Comparison of ENCODE assay signal across 27 mouse cellular contexts in the genomic region with DNA sequence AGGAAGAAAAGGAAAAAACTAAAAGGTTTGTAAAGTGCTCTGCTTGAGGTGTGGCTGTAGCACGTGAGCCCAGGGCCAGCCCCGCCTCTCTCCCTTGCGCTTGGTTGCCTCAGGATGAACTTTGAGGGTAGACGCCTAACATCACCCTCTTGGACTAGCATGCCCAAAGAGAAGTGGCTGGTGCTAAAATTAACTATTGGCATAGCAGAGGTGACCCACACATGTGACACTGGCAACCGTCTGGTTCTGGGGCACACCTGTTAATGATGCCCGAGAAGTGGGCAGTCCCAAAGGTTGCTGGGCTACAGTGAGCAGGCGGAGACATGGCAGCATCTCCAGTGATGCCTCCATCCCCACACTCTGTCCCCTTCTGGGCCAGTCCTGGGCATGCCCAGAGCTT. TPM values are rescaled to one million over a fixed set of nuclear protein-coding genes. Genes with fewer than 3 reads are reported as not detected.
DNase-seq lines count a peak whose midpoint lies in the region; ATAC-seq and TF ChIP-seq lines count a peak whose summit lies in the region.
"Had no signal": no experiment of that assay in that cellular context is flagged by ENCODE, and none has a peak within 500 bp of the region (broad histone marks: within the 10 kb centered on the region; RNA-seq: fewer than 3 reads in every experiment).

No protein-coding gene starts in this region.

- intact Hi-C loops in heart, adult 2 months (cut with DNase I), result no loop called here
- intact Hi-C loops in heart, postnatal 25 days (cut with DNase I), result no loop called here

- H3K4me1 ChIP-seq in heart, adult 2 months (ENCODE audit: control insufficient read depth, insufficient read depth, low read length), result peaks cover 3% of the 10 kb centered on the region
- no peaks in the 10 kb centered on the region; the same call in 1 of the 2 replicates for H3K4me1 ChIP-seq in liver, adult 2 months (ENCODE audit: control insufficient read depth, insufficient read depth, low read length)
- H3K4me1 ChIP-seq in liver, postnatal 0 days (ENCODE audit: insufficient read depth), result peaks cover 7% of the 10 kb centered on the region
- H3K4me1 ChIP-seq in cerebellum, adult 2 months (ENCODE audit: control insufficient read depth, insufficient read depth, low read length), result peaks cover 15% of the 10 kb centered on the region

- peak overlapping the region; percentile 43; the same call in 1 of the 2 replicates for H3K27ac ChIP-seq in heart, adult 2 months
- H3K27ac ChIP-seq in liver, adult 2 months (replicated peaks; ENCODE audit: insufficient read depth, low read depth, low read length), result no peak overlapping the region
- H3K27ac ChIP-seq in liver, postnatal 0 days (ENCODE audit: low read depth), result no peak overlapping the region
- H3K27ac ChIP-seq in cerebellum, adult 2 months (ENCODE audit: insufficient read depth, low read length), result no peak overlapping the region
- H3K27ac ChIP-seq: limb, embryonic 15.5 days; neural tube, embryonic 15.5 days had no signal

- no peak for ATAC-seq in liver, postnatal 0 days
- ATAC-seq: forebrain, embryonic 16.5 days; hindbrain, embryonic 16.5 days; intestine, embryonic 16.5 days; midbrain, embryonic 16.5 days; Patski had no signal

- TF ChIP-seq CTCF in heart, adult 2 months (IDR thresholded peaks at IDR 0.05), result no peak
- no peak for TF ChIP-seq CTCF in liver, adult 2 months (IDR thresholded peaks at IDR 0.05; ENCODE audit: low read depth, low read length)
- TF ChIP-seq CTCF in liver, postnatal 0 days (IDR thresholded peaks at IDR 0.05; ENCODE audit: low read depth), result no peak
- no peak for TF ChIP-seq CTCF in cerebellum, adult 2 months (IDR thresholded peaks at IDR 0.05; ENCODE audit: borderline replicate concordance, insufficient read depth, low read depth, low read length)

- H3K79me2 ChIP-seq in heart, adult 2 months (replicated peaks; ENCODE audit: control insufficient read depth, insufficient read depth, low read length), result no peaks in the 10 kb centered on the region
- H3K79me2 ChIP-seq in liver, adult 2 months (ENCODE audit: control insufficient read depth, insufficient read depth, low read length), result no peaks in the 10 kb centered on the region

- no peak overlapping the region for H3K4me2 ChIP-seq in liver, postnatal 0 days (ENCODE audit: low read depth, low read length)
- H3K4me2 ChIP-seq: limb, embryonic 15.5 days; neural tube, embryonic 15.5 days had no signal

- no peaks in the 10 kb centered on the region for H3K27me3 ChIP-seq in heart, adult 2 months (ENCODE audit: control insufficient read depth, insufficient read depth, low read length)
- H3K27me3 ChIP-seq in liver, adult 2 months (ENCODE audit: control insufficient read depth, insufficient read depth, low read length), result no peaks in the 10 kb centered on the region
- no peaks in the 10 kb centered on the region for H3K27me3 ChIP-seq in liver, postnatal 0 days (ENCODE audit: insufficient read depth, low read length)
- no peaks in the 10 kb centered on the region for H3K27me3 ChIP-seq in cerebellum, adult 2 months (ENCODE audit: control insufficient read depth, insufficient read depth, low read length)
- H3K27me3 ChIP-seq: limb, embryonic 15.5 days; Patski had no signal

- TF ChIP-seq EP300 in heart, adult 2 months (IDR thresholded peaks at IDR 0.05; ENCODE audit: insufficient read depth, low read depth, low read length), result peak; percentile 90
- TF ChIP-seq EP300 in liver, postnatal 0 days (IDR thresholded peaks at IDR 0.05; ENCODE audit: low read depth), result no peak

- H3K4me3 ChIP-seq in heart, adult 2 months, result no peak overlapping the region
- no peak overlapping the region for H3K4me3 ChIP-seq in liver, adult 2 months (ENCODE audit: insufficient read depth, low read depth, low read length)
- no peak overlapping the region for H3K4me3 ChIP-seq in liver, postnatal 0 days (ENCODE audit: low read depth, low read length)
- H3K4me3 ChIP-seq in cerebellum, adult 2 months (replicated peaks; ENCODE audit: insufficient read depth, low read depth, low read length), result no peak overlapping the region
- H3K4me3 ChIP-seq: limb, embryonic 15.5 days; neural tube, embryonic 15.5 days had no signal

- H3K36me3 ChIP-seq in heart, adult 2 months (ENCODE audit: control insufficient read depth, insufficient read depth, low read length), result no peaks in the 10 kb centered on the region
- no peaks in the 10 kb centered on the region for H3K36me3 ChIP-seq in liver, adult 2 months (ENCODE audit: control insufficient read depth, insufficient read depth, low read length)
- H3K36me3 ChIP-seq in liver, postnatal 0 days (replicated peaks; ENCODE audit: insufficient read depth, low read length), result no peaks in the 10 kb centered on the region
- H3K36me3 ChIP-seq: limb, embryonic 15.5 days; neural tube, embryonic 15.5 days had no signal

- WGBS in heart, adult 2 months, result 57% methylated on average over 7 of the region's 7 CpGs
- 52% methylated on average over 7 of the region's 7 CpGs for WGBS in liver, adult 2 months
- WGBS in liver, postnatal 0 days (ENCODE audit: insufficient replicate concordance), result 63% methylated on average over 7 of the region's 7 CpGs
- WGBS in cerebellum, adult 2 months, result 82% methylated on average over 7 of the region's 7 CpGs

- H3K9ac ChIP-seq in heart, adult 2 months (ENCODE audit: low read depth, low read length), result no peak overlapping the region
- no peak overlapping the region for H3K9ac ChIP-seq in liver, adult 2 months (ENCODE audit: low read depth, low read length)
- H3K9ac ChIP-seq in liver, postnatal 0 days (replicated peaks), result no peak overlapping the region
- H3K9ac ChIP-seq: limb, embryonic 15.5 days; neural tube, embryonic 15.5 days had no signal

- no peaks in the 10 kb centered on the region for H3K9me3 ChIP-seq in liver, postnatal 0 days (ENCODE audit: low read length)
- H3K9me3 ChIP-seq: limb, embryonic 15.5 days; neural tube, embryonic 15.5 days had no signal

- peak in 1 of 2 experiments; percentile 77 for DNase-seq in heart, adult 2 months
- no peak for DNase-seq in heart, postnatal 25 days (ENCODE audit: low spot score)
- DNase-seq in liver, adult 2 months (ENCODE audit: extremely low read depth, low read depth, low spot score), result peak; percentile 43
- DNase-seq in liver, postnatal 0 days, result no peak
- DNase-seq in heart, adult 8-10 months (ENCODE audit: low spot score), result peak; percentile 70
- DNase-seq in kidney, postnatal 36 days, result peak; percentile 60 to 62
- DNase-seq in layer of hippocampus, adult 11-12 months (ENCODE audit: low spot score), result no peak
- no peak for DNase-seq in cerebellum, adult 2 months
- DNase-seq: adrenal gland, adult 8-10 months; embryo, embryonic 11 days; lung, postnatal 14 days; right cerebral cortex, postnatal 14 days; thymus, adult 2 months had no signal

- TF ChIP-seq POLR2A in heart, adult 2 months (IDR thresholded peaks at IDR 0.05; ENCODE audit: insufficient read depth, low read depth, low read length), result no peak
- no peak for TF ChIP-seq POLR2A in liver, adult 2 months (IDR thresholded peaks at IDR 0.05; ENCODE audit: extremely low read depth, insufficient read depth, low read length)
- TF ChIP-seq POLR2A in cerebellum, adult 2 months (IDR thresholded peaks at IDR 0.05; ENCODE audit: borderline replicate concordance, insufficient read depth, low read length), result no peak

RNA-seq across cellular contexts. Expression of gene Atoh8, which starts 24.1 kb away (rescaled TPM):
- total RNA-seq in heart, adult 2 months (2021), result 10 to 100 TPM; 11.0 to 13.5 TPM
- polyA plus RNA-seq in heart, adult 2 months (2012; rRNA removed), result 9.3 and 12.7 TPM in 2 replicates
- 10 to 100 TPM in 1 of 2 experiments, 1 to 10 TPM in 1; 6.1 to 12.4 TPM for total RNA-seq in heart, postnatal 25 days (2021)
- 5.1 and 15.4 TPM in 2 replicates for total RNA-seq in liver, adult 2 months (2014; rRNA removed)
- polyA plus RNA-seq in liver, adult 2 months (2012; rRNA removed), result 22.9 and 28.7 TPM in 2 replicates
- polyA plus RNA-seq in liver, postnatal 0 days (2015; fragmentation: Nextera tagmentation; extraction: Ambion mirVana), result 0.96 and 1.3 TPM in 2 replicates
- 10 to 100 TPM in 2 of 4 experiments, 1 to 10 TPM in 2; 9.6 to 10.9 (median 10.1) TPM for total RNA-seq in heart, adult 8-10 months (2022)
- 4.4 and 5.9 TPM in 2 replicates for polyA plus RNA-seq in cerebellum, adult 2 months (2012; rRNA removed)
- total RNA-seq: megakaryocyte-erythroid progenitor cell, adult 5-6 weeks had no signal

RNA-seq across cellular contexts. Expression of gene Sftpb, which starts 44.9 kb away (rescaled TPM):
- not detected for total RNA-seq in heart, adult 2 months (2021)
- polyA plus RNA-seq in heart, adult 2 months (2012; rRNA removed), result 9.1 TPM in 1 of 2 replicates, not detected in the other
- total RNA-seq in heart, postnatal 25 days (2021), result under 1 TPM in 1 of 2 experiments, not detected in 1; 0.45 TPM
- total RNA-seq in liver, adult 2 months (2014; rRNA removed), result not detected in 2 replicates
- 0.31 TPM in 1 of 2 replicates, not detected in the other for polyA plus RNA-seq in liver, adult 2 months (2012; rRNA removed)
- 0.16 and 0.20 TPM in 2 replicates for polyA plus RNA-seq in liver, postnatal 0 days (2015; fragmentation: Nextera tagmentation; extraction: Ambion mirVana)
- total RNA-seq in heart, adult 8-10 months (2022), result under 1 TPM in 1 of 4 experiments, not detected in 3; 0.23 TPM
- not detected in 2 replicates for polyA plus RNA-seq in cerebellum, adult 2 months (2012; rRNA removed)
- total RNA-seq: adrenal gland, adult 8-10 months; left cerebral cortex, adult 18-20 months; left cerebral cortex, postnatal 36 days; megakaryocyte-erythroid progenitor cell, adult 5-6 weeks had no signal
- polyA plus RNA-seq: C2C12; embryonic facial prominence, embryonic 14.5 days; limb, embryonic 15.5 days; liver, embryonic 16.5 days; stomach, embryonic 16.5 days had no signal

Comparison
In these comparisons a context has a peak if more than half of its experiments do, and no peak if none do; other contexts are left out.
1. DNase-seq: peak in liver, adult 2 months (single experiment), heart, adult 8-10 months (single experiment) and kidney, postnatal 36 days (2 of 2); none in heart, postnatal 25 days (single experiment), liver, postnatal 0 days (single experiment), layer of hippocampus, adult 11-12 months (single experiment) and cerebellum, adult 2 months (0 of 2).